Mouse (Mus musculus): Measurements from ENCODE around the gene Crat.

DNA sequence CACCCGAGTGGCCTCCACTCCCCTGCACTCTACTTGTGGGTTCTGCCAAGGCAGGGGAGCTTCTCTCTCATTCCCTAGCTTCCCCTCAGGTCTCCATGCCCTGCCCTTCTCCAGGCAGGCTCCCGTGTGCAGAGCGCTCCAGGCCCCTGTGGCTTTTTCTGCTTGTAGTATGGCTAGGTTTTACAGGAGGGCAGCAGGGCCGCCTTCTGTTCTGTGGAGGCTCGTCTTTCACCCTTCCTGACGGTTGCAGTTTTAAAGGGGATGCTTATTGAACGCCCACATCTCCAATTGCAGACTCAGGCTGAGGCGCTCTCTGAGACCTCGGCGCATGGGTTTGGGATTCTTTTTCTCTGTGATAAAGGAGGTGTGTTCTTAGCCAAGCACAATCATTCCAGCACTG lies 3.5 kb upstream of the Crat start:
- TF ChIP-seq CTCF (IDR thresholded peaks at IDR 0.05; ENCODE audit: low read depth) (no peak), EP300 (IDR thresholded peaks at IDR 0.05; ENCODE audit: low read depth) (no peak)
